Mouse (Mus musculus) spleen, adult 2 months (tissue): ENCODE data around the gene Sars.

Experiments used
- CTCF ChIP-seq: fragments of 200-500 bp; IDR thresholded peaks from 2 replicates; pipeline ENCODE4 v1.5.1; 2011; ENCODE audit warnings: mild to moderate bottlenecking, inconsistent platforms; ENCODE audit not compliant: insufficient read depth, insufficient read length, insufficient replicate concordance; ENCODE audit errors: extremely low read depth
- POLR2A ChIP-seq: fragments of 200-500 bp; IDR thresholded peaks from 2 replicates; pipeline ENCODE4 v1.6.1; 2011; ENCODE audit warnings: low read depth, low read length, inconsistent platforms

DNA sequence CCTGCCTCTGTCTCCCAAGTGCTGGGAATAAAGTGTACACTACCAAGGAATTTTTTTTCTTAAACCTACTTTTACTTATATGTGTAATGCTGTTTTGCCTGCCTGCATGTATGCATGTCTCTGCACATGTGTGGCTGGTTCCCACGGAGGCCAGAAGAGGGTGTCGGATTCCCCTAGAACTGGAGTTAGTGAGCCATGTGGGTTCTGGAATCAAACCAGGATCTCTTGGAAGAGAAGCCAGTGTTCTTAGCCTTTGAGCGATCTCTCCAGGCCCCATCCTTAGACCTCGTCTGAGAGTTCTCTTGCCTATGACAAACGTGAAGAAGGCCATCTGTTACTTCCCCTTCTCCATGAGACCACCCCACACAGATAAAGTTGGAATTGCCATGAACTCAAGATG lies 30.5 kb upstream of the Sars start:
- no peak for TF ChIP-seq POLR2A
- TF ChIP-seq CTCF: no peak
